Mouse (Mus musculus): Measurements from ENCODE around the gene Apob. TPM values are rescaled to one million over a fixed set of nuclear protein-coding genes. Genes with fewer than 3 reads are reported as not detected.

Gene Apob
- total and polyA plus RNA-seq, 2 experiments from 2014 or later: 0.05 TPM; not detected in 1

DNA sequence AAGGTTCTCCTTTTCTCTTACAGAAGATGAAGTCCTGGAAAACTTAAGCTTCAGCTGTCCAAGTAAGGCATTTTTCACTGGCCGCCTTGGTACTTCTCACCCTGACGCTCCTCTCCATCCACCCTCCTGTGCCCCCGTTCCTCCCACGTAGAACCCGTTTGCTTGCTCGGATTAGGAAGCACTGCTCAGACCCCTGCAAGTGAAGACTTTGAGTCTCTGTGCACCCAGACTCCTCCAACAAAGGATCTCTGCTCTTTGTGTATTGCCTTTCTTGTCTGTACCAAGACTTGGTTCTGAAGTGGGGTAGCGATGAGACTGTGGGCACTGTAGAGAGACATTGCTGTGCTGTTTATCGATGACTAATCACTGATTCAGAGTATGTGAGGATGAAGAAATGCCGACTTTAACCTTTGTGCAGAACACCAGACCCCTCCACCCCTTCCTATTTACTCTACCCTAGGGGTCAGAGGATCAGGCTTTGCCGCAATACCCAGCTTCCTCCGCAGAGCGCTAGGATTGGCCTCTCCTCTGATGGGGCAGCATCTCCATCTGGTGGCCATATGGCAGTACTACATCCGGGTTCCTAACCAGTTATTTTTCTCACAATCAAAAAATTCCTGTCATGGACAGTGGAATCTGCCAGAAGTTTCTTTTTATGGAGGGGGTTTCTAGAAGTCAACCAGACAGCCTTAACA is 889 bp downstream of the Apob start:
- H3K4me1 ChIP-seq (ENCODE audit: insufficient read depth, low read length): no peaks in the 10 kb centered on the region
- no peaks in the 10 kb centered on the region for H3K27me3 ChIP-seq (ENCODE audit: insufficient read depth, low read length)
- H3K9ac ChIP-seq (replicated peaks; ENCODE audit: low read length, poor library complexity, severe bottlenecking): no peak overlapping the region
- ATAC-seq (ENCODE audit: low FRiP score) (peak; percentile 82), DNase-seq (ENCODE audit: low spot score) (peak; percentile 78)
- H3K9me3 ChIP-seq (ENCODE audit: low read length): no peaks in the 10 kb centered on the region
- H3K4me3 ChIP-seq (ENCODE audit: low read depth, low read length): no peak overlapping the region
- peak; percentile 98 for TF ChIP-seq CTCF (IDR thresholded peaks at IDR 0.05)
- peak overlapping the region; percentile 12; the same call in 1 of the 2 replicates for H3K4me2 ChIP-seq (ENCODE audit: low read depth, low read length, poor library complexity, severe bottlenecking)
- WGBS: 42% methylated on average over 13 of the region's 13 CpGs
- no peak overlapping the region for H3K27ac ChIP-seq (ENCODE audit: low read depth, low read length)
- no peaks in the 10 kb centered on the region for H3K36me3 ChIP-seq (ENCODE audit: insufficient read depth, low read length)

DNA sequence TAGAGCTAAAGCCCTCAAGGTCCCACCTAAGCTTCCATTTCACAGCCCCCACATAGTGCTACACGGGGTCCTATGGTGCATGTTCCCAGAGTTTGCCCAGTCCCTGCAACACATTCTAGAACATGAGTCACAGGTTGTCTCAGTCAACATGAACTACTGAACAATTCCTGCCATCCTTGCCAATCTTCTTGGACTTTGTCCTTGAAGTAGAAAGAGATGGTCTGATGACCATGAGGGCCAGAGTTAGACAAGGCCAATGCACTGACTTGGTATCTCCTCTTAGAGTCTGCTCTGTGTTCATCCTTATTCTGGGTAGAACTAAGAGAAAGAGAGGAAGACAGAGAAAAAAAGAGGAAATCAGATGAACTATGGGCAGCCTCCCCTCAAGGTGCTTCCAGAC is 7.0 kb downstream of the Apob start:
- Histone ChIP-seq H3K27ac (ENCODE audit: low read depth, low read length) (no peak overlapping the region), H3K4me3 (ENCODE audit: low read depth, low read length) (no peak overlapping the region), H3K27me3 (ENCODE audit: insufficient read depth, low read length) (no peaks in the 10 kb centered on the region), H3K9me3 (ENCODE audit: low read length) (no peaks in the 10 kb centered on the region), H3K9ac (replicated peaks; ENCODE audit: low read length, poor library complexity, severe bottlenecking) (no peak overlapping the region), H3K4me2 (ENCODE audit: low read depth, low read length, poor library complexity, severe bottlenecking) (no peak overlapping the region), H3K36me3 (ENCODE audit: insufficient read depth, low read length) (no peaks in the 10 kb centered on the region), H3K4me1 (ENCODE audit: insufficient read depth, low read length) (no peaks in the 10 kb centered on the region)
- 92% methylated on average over 1 of the region's 1 CpGs for WGBS
- TF ChIP-seq CTCF (IDR thresholded peaks at IDR 0.05): no peak
- no peak for ATAC-seq (ENCODE audit: low FRiP score)
- DNase-seq (ENCODE audit: low spot score): no peak

DNA sequence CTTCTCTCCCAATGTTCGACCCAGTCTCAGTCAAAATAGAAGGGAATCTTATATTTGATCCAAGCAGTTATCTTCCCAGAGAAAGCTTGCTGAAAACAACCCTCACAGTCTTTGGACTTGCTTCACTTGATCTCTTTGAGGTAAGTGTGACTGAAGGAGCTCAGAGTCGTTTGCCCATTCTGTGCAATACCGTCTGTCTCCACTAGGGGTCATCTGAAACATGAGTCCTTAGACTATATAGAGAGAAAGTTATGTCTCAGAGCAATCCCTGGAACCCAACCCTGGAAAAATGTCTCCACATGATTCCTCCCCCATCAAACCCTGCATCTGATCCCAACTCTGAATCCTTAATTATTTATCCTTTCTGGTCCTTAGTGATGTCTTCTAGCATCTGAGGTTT is 13.4 kb downstream of the Apob start:
- 9% methylated on average over 3 of the region's 3 CpGs for WGBS
- Histone ChIP-seq H3K9me3 (ENCODE audit: low read length) (no peaks in the 10 kb centered on the region), H3K27me3 (ENCODE audit: insufficient read depth, low read length) (no peaks in the 10 kb centered on the region), H3K9ac (replicated peaks; ENCODE audit: low read length, poor library complexity, severe bottlenecking) (no peak overlapping the region), H3K4me1 (ENCODE audit: insufficient read depth, low read length) (no peaks in the 10 kb centered on the region), H3K4me3 (ENCODE audit: low read depth, low read length) (no peak overlapping the region), H3K27ac (ENCODE audit: low read depth, low read length) (no peak overlapping the region), H3K4me2 (ENCODE audit: low read depth, low read length, poor library complexity, severe bottlenecking) (no peak overlapping the region), H3K36me3 (ENCODE audit: insufficient read depth, low read length) (no peaks in the 10 kb centered on the region)
- TF ChIP-seq CTCF (IDR thresholded peaks at IDR 0.05): peak; percentile 66
- DNase-seq (ENCODE audit: low spot score) (peak; percentile 69), ATAC-seq (ENCODE audit: low FRiP score) (no peak)

DNA sequence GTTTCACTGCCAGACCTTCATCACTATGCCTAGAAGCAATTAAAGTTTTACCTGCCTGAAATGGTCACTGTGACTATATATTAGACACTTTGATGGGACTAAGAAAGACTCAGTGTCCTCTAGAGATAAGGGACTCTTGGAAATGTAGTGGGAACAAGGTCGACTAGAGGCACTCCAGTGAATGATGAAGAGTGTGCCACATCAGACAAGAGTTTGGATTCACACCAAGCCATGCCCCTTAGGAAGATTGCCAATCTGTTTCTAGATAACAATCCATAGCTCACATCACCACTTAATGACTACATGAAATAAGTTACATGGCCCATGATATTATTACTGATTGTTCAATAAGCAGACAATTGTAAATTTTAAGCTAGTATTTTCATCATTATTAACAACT is 14.1 kb downstream of the Apob start:
- WGBS: 36% methylated on average over 1 of the region's 1 CpGs
- H3K4me3 ChIP-seq (ENCODE audit: low read depth, low read length): no peak overlapping the region

DNA sequence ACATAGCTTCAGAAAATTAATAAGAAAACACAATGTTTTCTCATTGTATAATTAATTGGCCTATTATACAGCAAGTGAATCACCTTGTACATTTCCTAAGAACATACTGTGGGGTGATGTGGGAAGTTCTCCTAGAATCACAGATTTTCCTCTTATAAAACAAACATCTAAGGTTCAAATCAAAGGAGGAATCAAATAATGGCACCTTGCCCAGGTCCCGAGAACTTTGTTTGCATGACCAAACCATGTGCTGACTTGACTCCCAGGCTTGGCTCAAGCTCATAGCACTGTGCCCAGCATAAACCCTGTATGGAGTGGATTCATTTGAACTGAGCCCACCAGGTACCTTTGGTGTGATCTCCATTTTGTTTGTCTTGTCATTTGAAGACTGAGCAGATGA is 43.5 kb downstream of the Apob start:
- Histone ChIP-seq H3K9me3 (ENCODE audit: low read length) (no peaks in the 10 kb centered on the region), H3K4me3 (ENCODE audit: low read depth, low read length) (no peak overlapping the region), H3K4me1 (ENCODE audit: insufficient read depth, low read length) (no peaks in the 10 kb centered on the region), H3K4me2 (ENCODE audit: low read depth, low read length, poor library complexity, severe bottlenecking) (no peak overlapping the region), H3K36me3 (ENCODE audit: insufficient read depth, low read length) (no peaks in the 10 kb centered on the region), H3K27me3 (ENCODE audit: insufficient read depth, low read length) (no peaks in the 10 kb centered on the region), H3K9ac (replicated peaks; ENCODE audit: low read length, poor library complexity, severe bottlenecking) (no peak overlapping the region), H3K27ac (ENCODE audit: low read depth, low read length) (no peak overlapping the region)
- TF ChIP-seq CTCF (IDR thresholded peaks at IDR 0.05): no peak
- no peak for ATAC-seq (ENCODE audit: low FRiP score)
- WGBS: 93% methylated on average over 1 of the region's 1 CpGs
- no peak for DNase-seq (ENCODE audit: low spot score)

More for the DNA sequence above, 14.1 kb downstream of the Apob start:
- no peak for DNase-seq (ENCODE audit: low spot score)
- Histone ChIP-seq H3K9ac (replicated peaks; ENCODE audit: low read length, poor library complexity, severe bottlenecking) (no peak overlapping the region), H3K27me3 (ENCODE audit: insufficient read depth, low read length) (no peaks in the 10 kb centered on the region), H3K27ac (ENCODE audit: low read depth, low read length) (no peak overlapping the region), H3K4me1 (ENCODE audit: insufficient read depth, low read length) (no peaks in the 10 kb centered on the region), H3K4me2 (ENCODE audit: low read depth, low read length, poor library complexity, severe bottlenecking) (no peak overlapping the region), H3K36me3 (ENCODE audit: insufficient read depth, low read length) (no peaks in the 10 kb centered on the region), H3K9me3 (ENCODE audit: low read length) (no peaks in the 10 kb centered on the region)
- ATAC-seq (ENCODE audit: low FRiP score): no peak
- TF ChIP-seq CTCF (IDR thresholded peaks at IDR 0.05): no peak

DNA sequence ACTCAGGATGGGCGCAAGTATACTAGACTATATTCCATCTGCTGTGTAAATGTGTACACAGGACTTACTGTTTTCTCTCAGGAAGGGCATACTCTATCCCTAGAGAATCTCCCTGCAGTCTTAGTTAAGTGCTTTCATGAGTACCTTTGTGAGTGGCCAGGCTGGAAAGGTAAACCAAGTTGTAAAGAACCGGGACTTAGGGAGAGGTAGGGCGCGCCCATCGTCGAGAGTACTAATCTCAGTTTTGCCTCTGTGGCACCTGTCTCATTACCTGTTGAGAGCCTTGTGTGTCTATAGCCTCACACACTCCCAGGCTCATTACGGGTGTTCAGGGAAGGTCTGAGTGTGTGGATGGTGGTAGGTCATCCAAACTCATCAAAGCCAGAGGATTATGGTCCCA is 52.1 kb downstream of the Apob start:
- DNase-seq (ENCODE audit: low spot score) (no peak), ATAC-seq (ENCODE audit: low FRiP score) (no peak)
- Histone ChIP-seq H3K4me1 (ENCODE audit: insufficient read depth, low read length) (no peaks in the 10 kb centered on the region), H3K4me2 (ENCODE audit: low read depth, low read length, poor library complexity, severe bottlenecking) (no peak overlapping the region), H3K4me3 (ENCODE audit: low read depth, low read length) (no peak overlapping the region), H3K27ac (ENCODE audit: low read depth, low read length) (no peak overlapping the region), H3K9ac (replicated peaks; ENCODE audit: low read length, poor library complexity, severe bottlenecking) (no peak overlapping the region), H3K36me3 (ENCODE audit: insufficient read depth, low read length) (no peaks in the 10 kb centered on the region), H3K9me3 (ENCODE audit: low read length) (no peaks in the 10 kb centered on the region), H3K27me3 (ENCODE audit: insufficient read depth, low read length) (peaks cover 5% of the 10 kb centered on the region; the same call in 1 of the 2 replicates)
- no peak for TF ChIP-seq CTCF (IDR thresholded peaks at IDR 0.05)
- 93% methylated on average over 7 of the region's 7 CpGs for WGBS

Measured in midbrain, postnatal 0 days (tissue).